Mouse (Mus musculus) kidney, adult 9 months (tissue): ENCODE results near the gene Tsacc.
"Not testable (repeated sequence)": the region's sequence is repeated elsewhere in the genome, so short reads cannot be mapped to it uniquely, and the experiment has no call there.

Experiments used
- DNase-seq: peaks from one replicate; pipeline ENCODE4 v3.0.0; 2022

Tsacc gene

GRCm38 (mm10) chr3:88281141-88281916 is 15.5 kb downstream of the Tsacc start:
- DNase-seq: not testable (repeated sequence)

GRCm38 (mm10) chr3:88280035-88280434 is 16.8 kb downstream of the Tsacc start:
- no peak for DNase-seq

- peak; percentile 51 for DNase-seq
These were observed 20.2 kb downstream of the Tsacc start for GRCm38 (mm10) chr3:88276529-88277143.

GRCm38 (mm10) chr3:88276121-88276520 is 20.7 kb downstream of the Tsacc start:
- DNase-seq: no peak

- no peak for DNase-seq
These were observed 22.8 kb downstream of the Tsacc start for GRCm38 (mm10) chr3:88274002-88274401.

GRCm38 (mm10) chr3:88271859-88272258 is 24.9 kb downstream of the Tsacc start:
- no peak for DNase-seq

- not testable (repeated sequence) for DNase-seq
These were observed 25.5 kb downstream of the Tsacc start for GRCm38 (mm10) chr3:88271298-88271697.

- DNase-seq: no peak
These were observed 27.8 kb downstream of the Tsacc start for GRCm38 (mm10) chr3:88268991-88269390.

- not testable (repeated sequence) for DNase-seq
These were observed 28.8 kb downstream of the Tsacc start for GRCm38 (mm10) chr3:88268014-88268413.

- DNase-seq: no peak
These were observed 34.5 kb downstream of the Tsacc start for GRCm38 (mm10) chr3:88262346-88262745.

- peak; percentile 19 for DNase-seq
These were observed 40.4 kb downstream of the Tsacc start for GRCm38 (mm10) chr3:88256382-88256781.

GRCm38 (mm10) chr3:88255950-88256349 is 40.8 kb downstream of the Tsacc start:
- no peak for DNase-seq

GRCm38 (mm10) chr3:88254268-88254926 is 42.4 kb downstream of the Tsacc start, which contains the start of gene Rhbg:
Gene Rhbg (minus strand): TSS chr3:88254709.
- DNase-seq: peak; percentile 76

GRCm38 (mm10) chr3:88252739-88253138 is 44.1 kb downstream of the Tsacc start:
- DNase-seq: no peak

GRCm38 (mm10) chr3:88248406-88248805 is 48.4 kb downstream of the Tsacc start:
- no peak for DNase-seq

- DNase-seq: no peak
These were observed 49.1 kb downstream of the Tsacc start for GRCm38 (mm10) chr3:88247666-88248065.

- peak; percentile 71 for DNase-seq
These were observed 51.0 kb downstream of the Tsacc start for GRCm38 (mm10) chr3:88245811-88246210.

- DNase-seq: peak; percentile 32
These were observed 52.7 kb downstream of the Tsacc start for GRCm38 (mm10) chr3:88244071-88244470.

GRCm38 (mm10) chr3:88242531-88242930 is 54.3 kb downstream of the Tsacc start:
- peak; percentile 80 for DNase-seq

- DNase-seq: no peak
These were observed 55.6 kb downstream of the Tsacc start for GRCm38 (mm10) chr3:88241045-88241786.

GRCm38 (mm10) chr3:88239446-88239845 is 57.4 kb downstream of the Tsacc start:
- no peak for DNase-seq

- no peak for DNase-seq
These were observed 57.9 kb downstream of the Tsacc start for GRCm38 (mm10) chr3:88238866-88239391.
